Mouse (Mus musculus) spleen, adult 2 months (tissue): ENCODE results near the gene Shroom2.

Experiments used
- CTCF ChIP-seq: fragments of 200-500 bp; IDR thresholded peaks from 2 replicates; pipeline ENCODE4 v1.5.1; 2011; ENCODE audit warnings: mild to moderate bottlenecking, inconsistent platforms; ENCODE audit not compliant: insufficient read depth, insufficient read length, insufficient replicate concordance; ENCODE audit errors: extremely low read depth
- POLR2A ChIP-seq: fragments of 200-500 bp; IDR thresholded peaks from 2 replicates; pipeline ENCODE4 v1.6.1; 2011; ENCODE audit warnings: low read depth, low read length, inconsistent platforms

DNA sequence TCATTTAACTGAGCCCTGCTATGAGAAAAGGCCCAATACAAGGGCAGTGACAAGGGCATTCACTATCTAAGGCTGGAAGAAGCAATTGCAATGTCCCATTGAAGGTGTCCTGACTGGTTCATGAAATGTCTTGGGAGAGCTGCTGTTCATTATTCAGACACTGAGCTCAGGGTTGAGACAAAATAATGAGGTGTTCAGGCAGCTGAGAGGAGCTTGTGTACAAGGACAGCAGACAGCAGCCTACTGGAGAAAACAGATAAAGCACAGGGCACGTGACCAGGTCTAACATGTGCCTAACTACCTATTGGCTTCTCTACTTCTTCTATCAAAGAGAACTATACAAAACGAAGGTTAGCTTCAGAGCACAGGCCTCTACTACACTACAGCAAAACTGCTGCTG is 31.1 kb downstream of the Shroom2 start:
- TF ChIP-seq POLR2A (no peak), CTCF (no peak)
